In the genomic region with DNA sequence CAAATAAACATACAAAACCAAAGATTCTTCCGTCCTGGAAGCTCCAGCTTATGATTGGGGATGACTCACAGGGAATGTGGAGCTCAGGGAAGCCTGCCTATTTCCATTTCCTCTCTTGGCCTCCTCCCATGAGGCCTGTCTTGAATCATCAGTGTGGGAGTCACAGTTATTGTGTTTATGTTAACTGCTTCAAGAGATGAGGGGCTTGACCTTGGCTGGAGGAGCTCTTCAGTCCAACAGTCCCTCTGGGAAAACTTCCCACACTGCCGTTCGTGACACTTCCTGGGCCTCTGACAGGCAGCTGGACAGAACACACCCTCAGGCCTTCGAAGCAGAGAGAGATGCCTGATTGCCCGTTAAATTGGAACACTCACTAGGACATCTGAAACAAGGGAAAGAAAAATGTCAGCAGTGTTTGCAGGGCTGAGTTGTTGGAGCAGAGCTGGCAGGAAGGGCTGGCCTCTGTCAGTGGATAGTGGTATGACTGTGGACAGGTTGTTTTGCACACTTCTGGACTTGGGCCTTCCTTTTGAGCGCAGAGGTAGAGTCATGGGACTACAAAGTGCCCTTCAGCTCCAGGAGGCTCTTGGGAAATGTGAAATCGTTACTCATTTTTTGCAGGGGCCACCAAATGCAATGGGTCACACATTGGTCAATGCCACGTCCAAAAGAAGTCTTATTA, we compare ENCODE assay signal across 8 mouse cellular contexts.
DNase-seq lines count a peak whose midpoint lies in the region; ATAC-seq lines count a peak whose summit lies in the region.

No protein-coding gene starts in this region.

- no peaks in the 10 kb centered on the region for H3K27me3 ChIP-seq in forebrain, embryonic 12.5 days

- no peak overlapping the region for H3K27ac ChIP-seq in forebrain, embryonic 12.5 days

- H3K4me1 ChIP-seq in forebrain, embryonic 12.5 days = no peaks in the 10 kb centered on the region

- H3K4me2 ChIP-seq in forebrain, embryonic 12.5 days = no peak overlapping the region

- DNase-seq in adrenal gland, adult (ENCODE audit: inconsistent age in 2 of 2, low spot score in 1 of 2) = peak; percentile 15 to 40
- no peak for DNase-seq in adrenal gland, postnatal 4 days (ENCODE audit: low spot score in 2 of 2)
- peak; percentile 67 for DNase-seq in urinary bladder, postnatal 14 days (ENCODE audit: low spot score)
- DNase-seq in urinary bladder, adult 2 months (ENCODE audit: low spot score) = no peak
- DNase-seq in kidney, postnatal 14 days = peak; percentile 68
- DNase-seq in mesoderm, embryonic 11.5 days (ENCODE audit: low read depth, low spot score) = peak; percentile 3
- no peak for DNase-seq in thymus, postnatal 4 days

- H3K9me3 ChIP-seq in forebrain, embryonic 12.5 days = no peaks in the 10 kb centered on the region

- ATAC-seq in forebrain, embryonic 12.5 days (ENCODE audit: low FRiP score) = no peak

- H3K9ac ChIP-seq in forebrain, embryonic 12.5 days = no peak overlapping the region

- no peaks in the 10 kb centered on the region for H3K36me3 ChIP-seq in forebrain, embryonic 12.5 days (replicated peaks)

- 77% methylated on average over 8 of the region's 8 CpGs for WGBS in forebrain, embryonic 12.5 days

- no peak overlapping the region for H3K4me3 ChIP-seq in forebrain, embryonic 12.5 days (replicated peaks)

Comparison
In these comparisons a context has a peak if more than half of its experiments do, and no peak if none do; other contexts are left out.
1. DNase-seq: peak in adrenal gland, adult (2 of 2), urinary bladder, postnatal 14 days (single experiment), kidney, postnatal 14 days (single experiment) and mesoderm, embryonic 11.5 days (single experiment); none in adrenal gland, postnatal 4 days (0 of 2), urinary bladder, adult 2 months (single experiment) and thymus, postnatal 4 days (single experiment).